ENCODE assay signal across 16 mouse cellular contexts in the genomic region with DNA sequence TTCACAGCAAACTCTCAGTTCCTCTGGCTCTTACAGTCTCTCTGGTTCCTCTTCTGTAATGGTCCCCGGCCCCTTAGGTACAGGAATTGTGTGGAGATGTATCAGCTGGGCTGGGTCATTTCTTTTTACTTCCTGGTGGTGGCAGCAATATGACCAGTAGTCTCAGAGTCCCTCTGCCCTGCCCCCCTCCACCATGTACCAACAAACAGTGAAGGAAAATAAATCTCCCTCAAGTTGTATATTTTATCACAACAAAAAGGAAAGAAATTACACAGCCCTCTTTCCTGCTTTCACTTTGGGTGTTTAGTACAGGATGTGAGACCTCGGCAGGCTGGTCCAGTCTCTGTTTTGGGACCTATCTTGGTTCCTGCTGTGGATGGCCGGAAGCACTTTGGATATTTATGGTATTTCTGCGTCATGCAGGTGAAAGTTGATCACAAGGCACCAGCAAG. TPM values are rescaled to one million over a fixed set of nuclear protein-coding genes. Genes with fewer than 3 reads are reported as not detected.
DNase-seq lines count a peak whose midpoint lies in the region; ATAC-seq and TF ChIP-seq lines count a peak whose summit lies in the region.
"Had no signal": no experiment of that assay in that cellular context is flagged by ENCODE, and none has a peak within 500 bp of the region (broad histone marks: within the 10 kb centered on the region; RNA-seq: fewer than 3 reads in every experiment).

No protein-coding gene starts in this region.

- no peaks in the 10 kb centered on the region for H3K27me3 ChIP-seq in heart, postnatal 0 days (ENCODE audit: control insufficient read depth, insufficient read depth, low read length)
- no peaks in the 10 kb centered on the region for H3K27me3 ChIP-seq in heart, embryonic 11.5 days (ENCODE audit: control insufficient read depth, insufficient read depth, low read length)
- no peaks in the 10 kb centered on the region for H3K27me3 ChIP-seq in midbrain, postnatal 0 days (ENCODE audit: insufficient read depth, low read length)
- H3K27me3 ChIP-seq in midbrain, embryonic 14.5 days (ENCODE audit: control insufficient read depth, insufficient read depth, low read length): no peaks in the 10 kb centered on the region
- no peaks in the 10 kb centered on the region for H3K27me3 ChIP-seq in cerebellum, adult 2 months (ENCODE audit: control insufficient read depth, insufficient read depth, low read length)
- H3K27me3 ChIP-seq: limb, embryonic 15.5 days; neural tube, embryonic 15.5 days had no signal

- peak overlapping the region; percentile 43; the same call in 1 of the 2 replicates for H3K27ac ChIP-seq in heart, postnatal 0 days (ENCODE audit: low read depth)
- H3K27ac ChIP-seq in heart, embryonic 11.5 days (ENCODE audit: low read depth, low read length): no peak overlapping the region
- H3K27ac ChIP-seq in midbrain, postnatal 0 days (ENCODE audit: low read depth, low read length): no peak overlapping the region
- H3K27ac ChIP-seq in midbrain, embryonic 14.5 days (replicated peaks; ENCODE audit: low read depth, low read length): no peak overlapping the region
- no peak overlapping the region for H3K27ac ChIP-seq in cerebellum, adult 2 months (ENCODE audit: insufficient read depth, low read length)
- H3K27ac ChIP-seq: embryonic facial prominence, embryonic 10.5 days; limb, embryonic 15.5 days; neural tube, embryonic 15.5 days had no signal

- no peak for TF ChIP-seq CTCF in heart, postnatal 0 days (IDR thresholded peaks at IDR 0.05; ENCODE audit: low read depth)
- peak; percentile 24 for TF ChIP-seq CTCF in midbrain, postnatal 0 days (IDR thresholded peaks at IDR 0.05)
- no peak for TF ChIP-seq CTCF in cerebellum, adult 2 months (IDR thresholded peaks at IDR 0.05; ENCODE audit: borderline replicate concordance, insufficient read depth, low read depth, low read length)

- H3K36me3 ChIP-seq in heart, postnatal 0 days (replicated peaks; ENCODE audit: control insufficient read depth, insufficient read depth, low read length): no peaks in the 10 kb centered on the region
- H3K36me3 ChIP-seq in heart, embryonic 11.5 days (ENCODE audit: control insufficient read depth, insufficient read depth, low read length): no peaks in the 10 kb centered on the region
- H3K36me3 ChIP-seq in midbrain, postnatal 0 days (ENCODE audit: insufficient read depth, low read length): no peaks in the 10 kb centered on the region
- no peaks in the 10 kb centered on the region for H3K36me3 ChIP-seq in midbrain, embryonic 14.5 days (ENCODE audit: control insufficient read depth, insufficient read depth, low read length)
- H3K36me3 ChIP-seq: embryonic facial prominence, embryonic 10.5 days; G1E; limb, embryonic 15.5 days; neural tube, embryonic 15.5 days had no signal

- TF ChIP-seq POLR2A in cerebellum, adult 2 months (IDR thresholded peaks at IDR 0.05; ENCODE audit: borderline replicate concordance, insufficient read depth, low read length): no peak

- no peak for TF ChIP-seq EP300 in heart, postnatal 0 days (IDR thresholded peaks at IDR 0.05; ENCODE audit: low read depth)

- H3K9me3 ChIP-seq in heart, postnatal 0 days (replicated peaks; ENCODE audit: control insufficient read depth, low read length): no peaks in the 10 kb centered on the region
- H3K9me3 ChIP-seq in heart, embryonic 11.5 days (replicated peaks; ENCODE audit: control insufficient read depth, low read length): no peaks in the 10 kb centered on the region
- no peaks in the 10 kb centered on the region for H3K9me3 ChIP-seq in midbrain, postnatal 0 days (ENCODE audit: low read length)
- no peaks in the 10 kb centered on the region for H3K9me3 ChIP-seq in midbrain, embryonic 14.5 days (ENCODE audit: control insufficient read depth, low read length)
- H3K9me3 ChIP-seq: embryonic facial prominence, embryonic 10.5 days; G1E; limb, embryonic 15.5 days; neural tube, embryonic 15.5 days had no signal

- no peak for ATAC-seq in heart, postnatal 0 days (ENCODE audit: insufficient read depth, low read depth)
- ATAC-seq in heart, embryonic 11.5 days (replicated peaks; ENCODE audit: insufficient number of reproducible peaks, low FRiP score, low TSS enrichment): no peak
- ATAC-seq in midbrain, postnatal 0 days (ENCODE audit: low FRiP score): no peak
- ATAC-seq in midbrain, embryonic 14.5 days (ENCODE audit: low FRiP score, low TSS enrichment): no peak
- ATAC-seq: forebrain, embryonic 14.5 days had no signal

- no peaks in the 10 kb centered on the region for H3K4me1 ChIP-seq in heart, postnatal 0 days (ENCODE audit: control insufficient read depth, insufficient read depth)
- H3K4me1 ChIP-seq in heart, embryonic 11.5 days (ENCODE audit: control insufficient read depth, insufficient read depth, low read length): no peaks in the 10 kb centered on the region
- no peaks in the 10 kb centered on the region for H3K4me1 ChIP-seq in midbrain, postnatal 0 days (ENCODE audit: insufficient read depth, low read length)
- H3K4me1 ChIP-seq in midbrain, embryonic 14.5 days (ENCODE audit: control insufficient read depth, insufficient read depth, low read length): no peaks in the 10 kb centered on the region
- peaks cover 12% of the 10 kb centered on the region for H3K4me1 ChIP-seq in cerebellum, adult 2 months (ENCODE audit: control insufficient read depth, insufficient read depth, low read length)
- H3K4me1 ChIP-seq: limb, embryonic 15.5 days; neural tube, embryonic 15.5 days had no signal

- no peak overlapping the region for H3K4me2 ChIP-seq in heart, postnatal 0 days (ENCODE audit: low read depth, low read length)
- H3K4me2 ChIP-seq in heart, embryonic 11.5 days: no peak overlapping the region
- no peak overlapping the region for H3K4me2 ChIP-seq in midbrain, postnatal 0 days (ENCODE audit: low read depth, low read length, poor library complexity, severe bottlenecking)
- H3K4me2 ChIP-seq in midbrain, embryonic 14.5 days (ENCODE audit: low read length): no peak overlapping the region
- H3K4me2 ChIP-seq: limb, embryonic 15.5 days; midbrain, embryonic 11.5 days; neural tube, embryonic 15.5 days had no signal

- DNase-seq in heart, postnatal 0 days (ENCODE audit: low spot score): peak; percentile 22
- DNase-seq in midbrain, postnatal 0 days (ENCODE audit: low spot score): no peak
- DNase-seq in midbrain, embryonic 14.5 days: no peak
- peak; percentile 18 for DNase-seq in brain, adult 2 months (ENCODE audit: low read depth, low spot score)
- peak; percentile 59 to 67 for DNase-seq in kidney, postnatal 36 days
- DNase-seq in c-Kit-positive CD71-positive TER-119-positive erythroid progenitor cells, embryonic 14.5 days (ENCODE audit: low spot score): no peak
- no peak for DNase-seq in cerebellum, adult 2 months

- no peak overlapping the region for H3K4me3 ChIP-seq in heart, postnatal 0 days (ENCODE audit: low read depth, low read length)
- H3K4me3 ChIP-seq in heart, embryonic 11.5 days (ENCODE audit: low read depth, low read length): no peak overlapping the region
- no peak overlapping the region for H3K4me3 ChIP-seq in midbrain, postnatal 0 days (ENCODE audit: low read depth, low read length)
- no peak overlapping the region for H3K4me3 ChIP-seq in midbrain, embryonic 14.5 days (replicated peaks; ENCODE audit: low read depth, low read length)
- no peak overlapping the region for H3K4me3 ChIP-seq in cerebellum, adult 2 months (replicated peaks; ENCODE audit: insufficient read depth, low read depth, low read length)
- H3K4me3 ChIP-seq: embryonic facial prominence, embryonic 10.5 days; limb, embryonic 15.5 days; neural tube, embryonic 15.5 days had no signal

- no peak overlapping the region for H3K9ac ChIP-seq in heart, postnatal 0 days (replicated peaks; ENCODE audit: low read depth, low read length)
- H3K9ac ChIP-seq in heart, embryonic 11.5 days (ENCODE audit: low read depth, low read length): no peak overlapping the region
- H3K9ac ChIP-seq in midbrain, postnatal 0 days (replicated peaks; ENCODE audit: low read length, poor library complexity, severe bottlenecking): no peak overlapping the region
- no peak overlapping the region for H3K9ac ChIP-seq in midbrain, embryonic 14.5 days (replicated peaks; ENCODE audit: low read length)
- H3K9ac ChIP-seq: limb, embryonic 15.5 days; neural tube, embryonic 15.5 days had no signal

- WGBS in heart, postnatal 0 days: 51% methylated on average over 4 of the region's 4 CpGs
- WGBS in heart, embryonic 11.5 days (ENCODE audit: insufficient replicate concordance): 69% methylated on average over 4 of the region's 4 CpGs
- 90% methylated on average over 4 of the region's 4 CpGs for WGBS in midbrain, postnatal 0 days
- WGBS in midbrain, embryonic 14.5 days: 86% methylated on average over 4 of the region's 4 CpGs
- WGBS in cerebellum, adult 2 months: 88% methylated on average over 4 of the region's 4 CpGs

RNA-seq across cellular contexts. Expression of a gene that starts 2.8 kb away (rescaled TPM):
- total RNA-seq in heart, postnatal 0 days (2014; rRNA removed; ENCODE audit: low replicate concordance): not detected in 2 replicates
- polyA plus RNA-seq in heart, postnatal 0 days (2015; fragmentation: Nextera tagmentation; extraction: Ambion mirVana): not detected in 2 replicates
- polyA plus RNA-seq in heart, embryonic 11.5 days (2014; fragmentation: Nextera tagmentation; extraction: Ambion mirVana): not detected in 2 replicates
- total RNA-seq in midbrain, postnatal 0 days (2014; rRNA removed): not detected in 2 replicates
- 0.60 TPM in 1 of 2 replicates, not detected in the other for polyA plus RNA-seq in midbrain, postnatal 0 days (2015; fragmentation: Nextera tagmentation; extraction: Ambion mirVana)
- polyA plus RNA-seq in midbrain, embryonic 14.5 days (2014; fragmentation: Nextera tagmentation; extraction: Ambion mirVana): not detected in 2 replicates
- 0.40 and 0.65 TPM in 2 replicates for polyA plus RNA-seq in cerebellum, adult 2 months (2012; rRNA removed)
- total RNA-seq: G1E; heart, postnatal 10 days; layer of hippocampus, adult 8-10 months had no signal
- polyA plus RNA-seq: embryonic facial prominence, embryonic 10.5 days; forebrain, embryonic 14.5 days; G1E; midbrain, embryonic 11.5 days; neural tube, embryonic 15.5 days had no signal

RNA-seq across cellular contexts. Expression of a gene that starts 9.7 kb away (rescaled TPM):
- total RNA-seq in heart, postnatal 0 days (2014; rRNA removed; ENCODE audit: low replicate concordance): 12.6 and 15.7 TPM in 2 replicates
- polyA plus RNA-seq in heart, postnatal 0 days (2015; fragmentation: Nextera tagmentation; extraction: Ambion mirVana): 4.7 and 5.3 TPM in 2 replicates
- 4.2 and 4.5 TPM in 2 replicates for polyA plus RNA-seq in heart, embryonic 11.5 days (2014; fragmentation: Nextera tagmentation; extraction: Ambion mirVana)
- total RNA-seq in midbrain, postnatal 0 days (2014; rRNA removed): 35.4 and 44.2 TPM in 2 replicates
- 16.0 TPM in 2 replicates for polyA plus RNA-seq in midbrain, postnatal 0 days (2015; fragmentation: Nextera tagmentation; extraction: Ambion mirVana)
- polyA plus RNA-seq in midbrain, embryonic 14.5 days (2014; fragmentation: Nextera tagmentation; extraction: Ambion mirVana): 15.3 and 16.2 TPM in 2 replicates
- polyA plus RNA-seq in cerebellum, adult 2 months (2012; rRNA removed): 34.0 and 39.5 TPM in 2 replicates

Comparison
In these comparisons a context has a peak if more than half of its experiments do, and no peak if none do; other contexts are left out.
1. DNase-seq: peak in heart, postnatal 0 days (single experiment), brain, adult 2 months (single experiment) and kidney, postnatal 36 days (2 of 2); none in midbrain, postnatal 0 days (single experiment), midbrain, embryonic 14.5 days (single experiment), c-Kit-positive CD71-positive TER-119-positive erythroid progenitor cells, embryonic 14.5 days (single experiment) and cerebellum, adult 2 months (0 of 2).